Mouse (Mus musculus): ENCODE data around the gene Fem1b. TPM values are rescaled to one million over a fixed set of nuclear protein-coding genes. Genes with fewer than 3 reads are reported as not detected.

Fem1b gene
- polyA plus RNA-seq, 1 experiment from 2014 or later, result 22.1 TPM

GRCm38 (mm10) chr9:62848641-62849040, 36.9 kb upstream of the Fem1b start:
- H3K4me2 ChIP-seq, result no peak overlapping the region
- no peaks in the 10 kb centered on the region for H3K9me3 ChIP-seq (replicated peaks; ENCODE audit: control insufficient read depth, low read length)
- 83% methylated on average over 3 of the region's 3 CpGs for WGBS (ENCODE audit: insufficient replicate concordance)
- H3K36me3 ChIP-seq (ENCODE audit: control insufficient read depth, insufficient read depth, low read length), result no peaks in the 10 kb centered on the region; the same call in 1 of the 2 replicates
- no peak for ATAC-seq (replicated peaks; ENCODE audit: insufficient number of reproducible peaks, low FRiP score, low TSS enrichment)
- no peaks in the 10 kb centered on the region for H3K4me1 ChIP-seq (ENCODE audit: control insufficient read depth, insufficient read depth, low read length)
- no peak overlapping the region for H3K4me3 ChIP-seq (ENCODE audit: low read depth, low read length)
- H3K9ac ChIP-seq (ENCODE audit: low read depth, low read length), result no peak overlapping the region
- no peaks in the 10 kb centered on the region for H3K27me3 ChIP-seq (ENCODE audit: control insufficient read depth, insufficient read depth, low read length)
- H3K27ac ChIP-seq (ENCODE audit: low read depth, low read length), result no peak overlapping the region

- WGBS (ENCODE audit: insufficient replicate concordance), result 2% methylated on average over 3 of the region's 3 CpGs
- no peak overlapping the region for H3K27ac ChIP-seq (ENCODE audit: low read depth, low read length)
- H3K27me3 ChIP-seq (ENCODE audit: control insufficient read depth, insufficient read depth, low read length), result no peaks in the 10 kb centered on the region
- no peaks in the 10 kb centered on the region for H3K4me1 ChIP-seq (ENCODE audit: control insufficient read depth, insufficient read depth, low read length)
- no peak overlapping the region for H3K4me2 ChIP-seq
- peak; percentile 43 for ATAC-seq (replicated peaks; ENCODE audit: insufficient number of reproducible peaks, low FRiP score, low TSS enrichment)
- H3K9me3 ChIP-seq (replicated peaks; ENCODE audit: control insufficient read depth, low read length), result no peaks in the 10 kb centered on the region
- H3K9ac ChIP-seq (ENCODE audit: low read depth, low read length), result no peak overlapping the region
- H3K36me3 ChIP-seq (ENCODE audit: control insufficient read depth, insufficient read depth, low read length), result no peaks in the 10 kb centered on the region; the same call in 1 of the 2 replicates
- no peak overlapping the region for H3K4me3 ChIP-seq (ENCODE audit: low read depth, low read length)
These were observed 36.0 kb upstream of the Fem1b start for GRCm38 (mm10) chr9:62847694-62848093.

- ATAC-seq (replicated peaks; ENCODE audit: insufficient number of reproducible peaks, low FRiP score, low TSS enrichment), result no peak
- H3K27ac ChIP-seq (ENCODE audit: low read depth, low read length), result no peak overlapping the region
- no peak overlapping the region for H3K4me3 ChIP-seq (ENCODE audit: low read depth, low read length)
- H3K9ac ChIP-seq (ENCODE audit: low read depth, low read length), result no peak overlapping the region
- no peaks in the 10 kb centered on the region for H3K36me3 ChIP-seq (ENCODE audit: control insufficient read depth, insufficient read depth, low read length)
- H3K27me3 ChIP-seq (ENCODE audit: control insufficient read depth, insufficient read depth, low read length), result no peaks in the 10 kb centered on the region
- H3K9me3 ChIP-seq (replicated peaks; ENCODE audit: control insufficient read depth, low read length), result no peaks in the 10 kb centered on the region
- no peak overlapping the region for H3K4me2 ChIP-seq
- H3K4me1 ChIP-seq (ENCODE audit: control insufficient read depth, insufficient read depth, low read length), result peaks cover 6% of the 10 kb centered on the region
- WGBS (ENCODE audit: insufficient replicate concordance), result 89% methylated on average over 5 of the region's 5 CpGs
These were observed 32.7 kb upstream of the Fem1b start for GRCm38 (mm10) chr9:62844461-62844860.

- Histone ChIP-seq H3K4me1 (ENCODE audit: control insufficient read depth, insufficient read depth, low read length) (peaks cover 8% of the 10 kb centered on the region), H3K4me2 (no peak overlapping the region), H3K4me3 (ENCODE audit: low read depth, low read length) (no peak overlapping the region), H3K9ac (ENCODE audit: low read depth, low read length) (no peak overlapping the region), H3K27me3 (ENCODE audit: control insufficient read depth, insufficient read depth, low read length) (no peaks in the 10 kb centered on the region), H3K9me3 (replicated peaks; ENCODE audit: control insufficient read depth, low read length) (no peaks in the 10 kb centered on the region), H3K36me3 (ENCODE audit: control insufficient read depth, insufficient read depth, low read length) (no peaks in the 10 kb centered on the region), H3K27ac (ENCODE audit: low read depth, low read length) (no peak overlapping the region)
- WGBS (ENCODE audit: insufficient replicate concordance), result 69% methylated on average over 10 of the region's 10 CpGs
- no peak for ATAC-seq (replicated peaks; ENCODE audit: insufficient number of reproducible peaks, low FRiP score, low TSS enrichment)
These were observed 31.8 kb upstream of the Fem1b start for GRCm38 (mm10) chr9:62843356-62844024.

- Histone ChIP-seq H3K27ac (ENCODE audit: low read depth, low read length) (peak overlapping the region; percentile 73), H3K4me2 (peak overlapping the region; percentile 78), H3K4me1 (ENCODE audit: control insufficient read depth, insufficient read depth, low read length) (peaks cover 11% of the 10 kb centered on the region)
These were observed 27.5 kb upstream of the Fem1b start for GRCm38 (mm10) chr9:62839172-62839770.

GRCm38 (mm10) chr9:62838506-62839171, 26.9 kb upstream of the Fem1b start, which contains the start of gene Cln6:
Gene Cln6 (plus strand): TSS chr9:62838785.
- H3K4me2 ChIP-seq, result peak within 1 kb of the TSS; percentile 78
- H3K4me1 ChIP-seq (ENCODE audit: control insufficient read depth, insufficient read depth, low read length), result peaks cover 11% of the 10 kb centered on the region
- peak; percentile 91 for ATAC-seq (replicated peaks; ENCODE audit: insufficient number of reproducible peaks, low FRiP score, low TSS enrichment)
- no peaks in the 10 kb centered on the region for H3K36me3 ChIP-seq (ENCODE audit: control insufficient read depth, insufficient read depth, low read length)
- WGBS (ENCODE audit: insufficient replicate concordance), result 0% methylated on average over 37 of the region's 48 CpGs
- H3K27ac ChIP-seq (ENCODE audit: low read depth, low read length), result peak within 1 kb of the TSS; percentile 73
- peak within 1 kb of the TSS; percentile 71 for H3K4me3 ChIP-seq (ENCODE audit: low read depth, low read length)
- H3K9me3 ChIP-seq (replicated peaks; ENCODE audit: control insufficient read depth, low read length), result no peaks in the 10 kb centered on the region
- H3K9ac ChIP-seq (ENCODE audit: low read depth, low read length), result peak within 1 kb of the TSS; percentile 92
- no peaks in the 10 kb centered on the region for H3K27me3 ChIP-seq (ENCODE audit: control insufficient read depth, insufficient read depth, low read length)

More at GRCm38 (mm10) chr9:62839172-62839770, 27.5 kb upstream of the Fem1b start:
- no peaks in the 10 kb centered on the region for H3K36me3 ChIP-seq (ENCODE audit: control insufficient read depth, insufficient read depth, low read length)
- peak overlapping the region; percentile 92 for H3K9ac ChIP-seq (ENCODE audit: low read depth, low read length)
- no peaks in the 10 kb centered on the region for H3K9me3 ChIP-seq (replicated peaks; ENCODE audit: control insufficient read depth, low read length)
- H3K27me3 ChIP-seq (ENCODE audit: control insufficient read depth, insufficient read depth, low read length), result no peaks in the 10 kb centered on the region
- H3K4me3 ChIP-seq (ENCODE audit: low read depth, low read length), result peak overlapping the region; percentile 71
- 13% methylated on average over 14 of the region's 14 CpGs for WGBS (ENCODE audit: insufficient replicate concordance)
- ATAC-seq (replicated peaks; ENCODE audit: insufficient number of reproducible peaks, low FRiP score, low TSS enrichment), result no peak

- no peaks in the 10 kb centered on the region for H3K27me3 ChIP-seq (ENCODE audit: control insufficient read depth, insufficient read depth, low read length)
- H3K4me2 ChIP-seq, result peak overlapping the region; percentile 78
- H3K9me3 ChIP-seq (replicated peaks; ENCODE audit: control insufficient read depth, low read length), result no peaks in the 10 kb centered on the region
- no peak for ATAC-seq (replicated peaks; ENCODE audit: insufficient number of reproducible peaks, low FRiP score, low TSS enrichment)
- H3K27ac ChIP-seq (ENCODE audit: low read depth, low read length), result peak overlapping the region; percentile 12; the same call in 1 of the 2 replicates
- peak overlapping the region; percentile 92 for H3K9ac ChIP-seq (ENCODE audit: low read depth, low read length)
- peaks cover 11% of the 10 kb centered on the region for H3K4me1 ChIP-seq (ENCODE audit: control insufficient read depth, insufficient read depth, low read length)
- H3K4me3 ChIP-seq (ENCODE audit: low read depth, low read length), result peak overlapping the region; percentile 71
- H3K36me3 ChIP-seq (ENCODE audit: control insufficient read depth, insufficient read depth, low read length), result no peaks in the 10 kb centered on the region
- WGBS (ENCODE audit: insufficient replicate concordance), result 11% methylated on average over 8 of the region's 8 CpGs
These were observed 26.4 kb upstream of the Fem1b start for GRCm38 (mm10) chr9:62838146-62838505.

- ATAC-seq (replicated peaks; ENCODE audit: insufficient number of reproducible peaks, low FRiP score, low TSS enrichment), result no peak
- Histone ChIP-seq H3K4me1 (ENCODE audit: control insufficient read depth, insufficient read depth, low read length) (peaks cover 11% of the 10 kb centered on the region), H3K27me3 (ENCODE audit: control insufficient read depth, insufficient read depth, low read length) (no peaks in the 10 kb centered on the region), H3K4me2 (peak overlapping the region; percentile 78), H3K9ac (ENCODE audit: low read depth, low read length) (no peak overlapping the region), H3K9me3 (replicated peaks; ENCODE audit: control insufficient read depth, low read length) (no peaks in the 10 kb centered on the region), H3K27ac (ENCODE audit: low read depth, low read length) (0 out of 2 replicates have a peak overlapping the region, but pooled peaks have one; percentile 12), H3K4me3 (ENCODE audit: low read depth, low read length) (no peak overlapping the region), H3K36me3 (ENCODE audit: control insufficient read depth, insufficient read depth, low read length) (no peaks in the 10 kb centered on the region)
- 49% methylated on average over 3 of the region's 3 CpGs for WGBS (ENCODE audit: insufficient replicate concordance)
These were observed 25.9 kb upstream of the Fem1b start for GRCm38 (mm10) chr9:62837611-62838010.

Data from heart, embryonic 11.5 days (tissue).